Mouse (Mus musculus): Measurements from ENCODE around the gene Man1c1. TPM values are rescaled to one million over a fixed set of nuclear protein-coding genes. Genes with fewer than 3 reads are reported as not detected.

The Man1c1 gene
- polyA plus RNA-seq, 1 experiment from 2014 or later = 2.5 TPM

- WGBS = 70% methylated on average over 5 of the region's 5 CpGs
- Histone ChIP-seq H3K9ac (replicated peaks) (no peak overlapping the region), H3K36me3 (no peaks in the 10 kb centered on the region), H3K27ac (replicated peaks) (no peak overlapping the region), H3K4me3 (no peak overlapping the region), H3K4me1 (peaks cover 34% of the 10 kb centered on the region), H3K4me2 (replicated peaks) (no peak overlapping the region), H3K27me3 (no peaks in the 10 kb centered on the region), H3K9me3 (no peaks in the 10 kb centered on the region)
- ATAC-seq (replicated peaks) = no peak
Observed at GRCm38 (mm10) chr4:134578407-134578806, 125.7 kb downstream of the Man1c1 start.

- no peak overlapping the region for H3K4me2 ChIP-seq (replicated peaks)
- peaks cover 34% of the 10 kb centered on the region for H3K4me1 ChIP-seq
- H3K9ac ChIP-seq (replicated peaks) = no peak overlapping the region
- H3K4me3 ChIP-seq = no peak overlapping the region
- H3K27ac ChIP-seq (replicated peaks) = no peak overlapping the region
- no peak for ATAC-seq (replicated peaks)
- WGBS = 86% methylated on average over 2 of the region's 2 CpGs
- H3K9me3 ChIP-seq = no peaks in the 10 kb centered on the region
- H3K27me3 ChIP-seq = no peaks in the 10 kb centered on the region
- no peaks in the 10 kb centered on the region for H3K36me3 ChIP-seq
Observed at GRCm38 (mm10) chr4:134577281-134577680, 126.8 kb downstream of the Man1c1 start.

- Histone ChIP-seq H3K27me3 (no peaks in the 10 kb centered on the region), H3K36me3 (no peaks in the 10 kb centered on the region), H3K4me1 (peaks cover 30% of the 10 kb centered on the region), H3K4me2 (replicated peaks) (no peak overlapping the region), H3K9me3 (no peaks in the 10 kb centered on the region), H3K4me3 (no peak overlapping the region), H3K27ac (replicated peaks) (no peak overlapping the region), H3K9ac (replicated peaks) (no peak overlapping the region)
- WGBS = 65% methylated on average over 11 of the region's 11 CpGs
- no peak for ATAC-seq (replicated peaks)
Observed at GRCm38 (mm10) chr4:134575486-134575885, 128.6 kb downstream of the Man1c1 start.

GRCm38 (mm10) chr4:134572449-134573300, 131.4 kb downstream of the Man1c1 start:
- peaks cover 19% of the 10 kb centered on the region for H3K4me1 ChIP-seq
- no peak overlapping the region for H3K9ac ChIP-seq (replicated peaks)
- no peaks in the 10 kb centered on the region for H3K27me3 ChIP-seq
- no peak for ATAC-seq (replicated peaks)
- H3K4me3 ChIP-seq = no peak overlapping the region
- H3K9me3 ChIP-seq = no peaks in the 10 kb centered on the region
- 83% methylated on average over 24 of the region's 24 CpGs for WGBS
- no peaks in the 10 kb centered on the region for H3K36me3 ChIP-seq
- no peak overlapping the region for H3K27ac ChIP-seq (replicated peaks)
- H3K4me2 ChIP-seq (replicated peaks) = no peak overlapping the region

- Histone ChIP-seq H3K4me3 (no peak overlapping the region), H3K36me3 (no peaks in the 10 kb centered on the region), H3K9ac (replicated peaks) (no peak overlapping the region), H3K4me2 (replicated peaks) (no peak overlapping the region), H3K4me1 (peaks cover 23% of the 10 kb centered on the region), H3K27me3 (no peaks in the 10 kb centered on the region), H3K9me3 (no peaks in the 10 kb centered on the region), H3K27ac (replicated peaks) (peak overlapping the region; percentile 62)
- ATAC-seq (replicated peaks) = no peak; the same call in 1 of the 2 replicates
- WGBS = 62% methylated on average over 14 of the region's 14 CpGs
Observed at GRCm38 (mm10) chr4:134570704-134571451, 133.2 kb downstream of the Man1c1 start.

GRCm38 (mm10) chr4:134569831-134570230, 134.3 kb downstream of the Man1c1 start:
- Histone ChIP-seq H3K9ac (replicated peaks) (no peak overlapping the region), H3K4me2 (replicated peaks) (no peak overlapping the region), H3K4me1 (peaks cover 23% of the 10 kb centered on the region), H3K27me3 (no peaks in the 10 kb centered on the region), H3K36me3 (no peaks in the 10 kb centered on the region), H3K9me3 (no peaks in the 10 kb centered on the region), H3K4me3 (no peak overlapping the region), H3K27ac (replicated peaks) (no peak overlapping the region)
- 83% methylated on average over 8 of the region's 8 CpGs for WGBS
- no peak for ATAC-seq (replicated peaks)

GRCm38 (mm10) chr4:134569205-134569604, 134.9 kb downstream of the Man1c1 start:
- Histone ChIP-seq H3K4me1 (peaks cover 23% of the 10 kb centered on the region), H3K36me3 (no peaks in the 10 kb centered on the region), H3K4me2 (replicated peaks) (no peak overlapping the region), H3K27me3 (no peaks in the 10 kb centered on the region), H3K27ac (replicated peaks) (no peak overlapping the region), H3K9ac (replicated peaks) (no peak overlapping the region), H3K9me3 (no peaks in the 10 kb centered on the region), H3K4me3 (no peak overlapping the region)
- 78% methylated on average over 6 of the region's 6 CpGs for WGBS
- ATAC-seq (replicated peaks) = no peak

GRCm38 (mm10) chr4:134567377-134568226, 136.5 kb downstream of the Man1c1 start:
- 11% methylated on average over 19 of the region's 19 CpGs for WGBS
- no peak overlapping the region; the same call in 1 of the 2 replicates for H3K4me2 ChIP-seq (replicated peaks)
- ATAC-seq (replicated peaks) = peak; percentile 71

GRCm38 (mm10) chr4:134564093-134564492, 140.0 kb downstream of the Man1c1 start:
- Histone ChIP-seq H3K4me1 (peaks cover 12% of the 10 kb centered on the region), H3K27ac (replicated peaks) (no peak overlapping the region), H3K4me3 (no peak overlapping the region), H3K9me3 (no peaks in the 10 kb centered on the region), H3K9ac (replicated peaks) (no peak overlapping the region), H3K27me3 (no peaks in the 10 kb centered on the region), H3K4me2 (replicated peaks) (no peak overlapping the region), H3K36me3 (no peaks in the 10 kb centered on the region)
- WGBS = 76% methylated on average over 6 of the region's 6 CpGs
- no peak for ATAC-seq (replicated peaks)

More at GRCm38 (mm10) chr4:134567377-134568226, 136.5 kb downstream of the Man1c1 start:
- peak overlapping the region; percentile 63 for H3K27ac ChIP-seq (replicated peaks)
- peaks cover 23% of the 10 kb centered on the region for H3K4me1 ChIP-seq
- H3K9me3 ChIP-seq = no peaks in the 10 kb centered on the region
- H3K36me3 ChIP-seq = no peaks in the 10 kb centered on the region
- no peaks in the 10 kb centered on the region for H3K27me3 ChIP-seq
- no peak overlapping the region for H3K4me3 ChIP-seq
- H3K9ac ChIP-seq (replicated peaks) = no peak overlapping the region; the same call in 1 of the 2 replicates

- Histone ChIP-seq H3K4me2 (replicated peaks) (no peak overlapping the region), H3K4me3 (no peak overlapping the region), H3K27me3 (no peaks in the 10 kb centered on the region), H3K27ac (replicated peaks) (no peak overlapping the region), H3K9ac (replicated peaks) (no peak overlapping the region), H3K9me3 (no peaks in the 10 kb centered on the region), H3K36me3 (no peaks in the 10 kb centered on the region), H3K4me1 (peaks cover 12% of the 10 kb centered on the region)
- 92% methylated on average over 16 of the region's 16 CpGs for WGBS
- ATAC-seq (replicated peaks) = no peak
Observed at GRCm38 (mm10) chr4:134563624-134564023, 140.5 kb downstream of the Man1c1 start.

GRCm38 (mm10) chr4:134562014-134562413, 142.1 kb downstream of the Man1c1 start:
- peaks cover 12% of the 10 kb centered on the region; the same call in 1 of the 2 replicates for H3K4me1 ChIP-seq
- H3K4me3 ChIP-seq = no peak overlapping the region
- no peak overlapping the region for H3K27ac ChIP-seq (replicated peaks)
- no peak overlapping the region for H3K4me2 ChIP-seq (replicated peaks)
- H3K9me3 ChIP-seq = no peaks in the 10 kb centered on the region
- no peak overlapping the region for H3K9ac ChIP-seq (replicated peaks)
- no peak for ATAC-seq (replicated peaks)
- no peaks in the 10 kb centered on the region for H3K36me3 ChIP-seq
- 73% methylated on average over 2 of the region's 2 CpGs for WGBS
- H3K27me3 ChIP-seq = no peaks in the 10 kb centered on the region
